Mouse (Mus musculus) cerebellum, adult 2 months (tissue): ENCODE measurements around the gene Rbms3.

Source experiments
- CTCF ChIP-seq: fragments of 200-500 bp; IDR thresholded peaks from 2 replicates; pipeline ENCODE4 v1.5.1; 2011; ENCODE audit warnings: low read depth, mild to moderate bottlenecking, control low read depth, low read length, moderate library complexity, borderline replicate concordance; ENCODE audit not compliant: insufficient read depth
- POLR2A ChIP-seq: fragments of 200-500 bp; IDR thresholded peaks from 2 replicates; pipeline ENCODE4 v1.6.1; 2011; ENCODE audit warnings: low read length, control low read depth, borderline replicate concordance; ENCODE audit not compliant: insufficient read depth

GRCm38 (mm10) chr9:117163143-117163542, 466.6 kb downstream of the Rbms3 start:
- no peak for TF ChIP-seq CTCF
- no peak for TF ChIP-seq POLR2A
